14 mouse cellular contexts compared by ENCODE assay signal in the genomic region with DNA sequence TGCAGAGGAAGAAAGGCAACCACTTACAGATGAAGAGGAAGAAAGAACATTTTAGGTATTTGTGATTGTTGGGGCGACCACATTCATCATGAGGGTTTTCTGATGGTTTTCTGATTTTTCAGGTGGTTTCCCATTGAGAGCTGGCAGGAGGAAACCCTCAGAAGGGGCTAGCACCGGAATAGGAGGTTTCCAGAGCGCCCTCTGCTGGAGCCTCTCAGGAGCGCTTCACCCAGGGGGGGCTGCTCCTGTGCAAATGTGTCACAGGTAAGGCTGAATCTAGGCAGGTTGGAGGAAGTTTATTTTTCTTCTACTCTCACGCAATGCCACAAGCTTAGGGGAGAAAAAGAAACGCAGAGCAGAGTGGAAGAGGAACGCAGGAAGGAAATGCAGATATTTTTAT.
DNase-seq lines count a peak whose midpoint lies in the region; ATAC-seq and TF ChIP-seq lines count a peak whose summit lies in the region.
"Had no signal": no experiment of that assay in that cellular context is flagged by ENCODE, and none has a peak within 500 bp of the region (broad histone marks: within the 10 kb centered on the region; RNA-seq: fewer than 3 reads in every experiment).

No protein-coding gene starts in this region.

- H3K9ac ChIP-seq in midbrain, postnatal 0 days (replicated peaks; ENCODE audit: low read length, poor library complexity, severe bottlenecking) = no peak overlapping the region
- no peak overlapping the region for H3K9ac ChIP-seq in midbrain, embryonic 11.5 days (ENCODE audit: low read length)
- H3K9ac ChIP-seq: hindbrain, embryonic 13.5 days; neural tube, embryonic 15.5 days had no signal

- no peak overlapping the region for H3K4me2 ChIP-seq in midbrain, postnatal 0 days (ENCODE audit: low read depth, low read length, poor library complexity, severe bottlenecking)
- H3K4me2 ChIP-seq in midbrain, embryonic 11.5 days = no peak overlapping the region
- H3K4me2 ChIP-seq: hindbrain, embryonic 13.5 days; neural tube, embryonic 15.5 days had no signal

- no peaks in the 10 kb centered on the region for H3K9me3 ChIP-seq in midbrain, postnatal 0 days (ENCODE audit: low read length)
- H3K9me3 ChIP-seq in midbrain, embryonic 11.5 days (ENCODE audit: control insufficient read depth, low read length) = no peaks in the 10 kb centered on the region
- H3K9me3 ChIP-seq: neural tube, embryonic 15.5 days had no signal

- H3K36me3 ChIP-seq in midbrain, postnatal 0 days (ENCODE audit: insufficient read depth, low read length) = no peaks in the 10 kb centered on the region
- no peaks in the 10 kb centered on the region for H3K36me3 ChIP-seq in midbrain, embryonic 11.5 days (ENCODE audit: control insufficient read depth, insufficient read depth, low read length)
- H3K36me3 ChIP-seq: hindbrain, embryonic 13.5 days; neural tube, embryonic 15.5 days had no signal

- peak; percentile 48 for TF ChIP-seq CTCF in gastrocnemius, adult 2 months (IDR thresholded peaks at IDR 0.05)
- TF ChIP-seq CTCF in midbrain, postnatal 0 days (IDR thresholded peaks at IDR 0.05) = peak; percentile 47

- intact Hi-C loops in gastrocnemius, adult 2 months (cut with DNase I) = no loop called here

- H3K27ac ChIP-seq in gastrocnemius, adult 2 months = no peak overlapping the region
- no peak overlapping the region for H3K27ac ChIP-seq in midbrain, postnatal 0 days (ENCODE audit: low read depth, low read length)
- H3K27ac ChIP-seq in midbrain, embryonic 11.5 days (ENCODE audit: low read depth, low read length) = no peak overlapping the region

- ATAC-seq in midbrain, postnatal 0 days (ENCODE audit: low FRiP score) = no peak
- ATAC-seq in midbrain, embryonic 11.5 days (ENCODE audit: low FRiP score) = no peak

- 68% methylated on average over 7 of the region's 7 CpGs for WGBS in midbrain, postnatal 0 days
- 73% methylated on average over 7 of the region's 7 CpGs for WGBS in midbrain, embryonic 11.5 days

- H3K27me3 ChIP-seq in midbrain, postnatal 0 days (ENCODE audit: insufficient read depth, low read length) = no peaks in the 10 kb centered on the region
- H3K27me3 ChIP-seq in midbrain, embryonic 11.5 days (ENCODE audit: control insufficient read depth, insufficient read depth, low read length) = no peaks in the 10 kb centered on the region
- H3K27me3 ChIP-seq: neural tube, embryonic 15.5 days had no signal

- H3K4me1 ChIP-seq in midbrain, postnatal 0 days (ENCODE audit: insufficient read depth, low read length) = no peaks in the 10 kb centered on the region
- no peaks in the 10 kb centered on the region for H3K4me1 ChIP-seq in midbrain, embryonic 11.5 days (ENCODE audit: control insufficient read depth, insufficient read depth, low read length)
- H3K4me1 ChIP-seq: neural tube, embryonic 15.5 days had no signal

- H3K4me3 ChIP-seq in gastrocnemius, adult 2 months = no peak overlapping the region
- H3K4me3 ChIP-seq in midbrain, postnatal 0 days (ENCODE audit: low read depth, low read length) = no peak overlapping the region
- H3K4me3 ChIP-seq in midbrain, embryonic 11.5 days (ENCODE audit: low read depth, low read length) = no peak overlapping the region
- H3K4me3 ChIP-seq: erythroblast, embryonic 14.5 days; hindbrain, embryonic 13.5 days; neural tube, embryonic 15.5 days had no signal

- DNase-seq in gastrocnemius, adult 2 months = no peak
- no peak for DNase-seq in gastrocnemius, postnatal 4 days (ENCODE audit: low spot score in 2 of 2)
- no peak for DNase-seq in midbrain, postnatal 0 days (ENCODE audit: low spot score)
- no peak for DNase-seq in midbrain, embryonic 11.5 days (ENCODE audit: low spot score, missing footprints)
- DNase-seq in ZHBTc4 (ENCODE audit: low read depth, low spot score) = peak; percentile 75
- DNase-seq in thymus, postnatal 25 days = peak; percentile 38
- DNase-seq in right cerebral cortex, postnatal 36 days (ENCODE audit: low spot score in 2 of 2) = no peak
- no peak for DNase-seq in kidney, postnatal 25 days
- DNase-seq: adrenal gland, postnatal 14 days; cerebellum, postnatal 36 days; midbrain, embryonic 14.5 days had no signal

Comparison
In these comparisons a context has a peak if more than half of its experiments do, and no peak if none do; other contexts are left out.
1. DNase-seq: peak in ZHBTc4 (single experiment) and thymus, postnatal 25 days (single experiment); none in gastrocnemius, adult 2 months (single experiment), gastrocnemius, postnatal 4 days (0 of 2), midbrain, postnatal 0 days (single experiment), midbrain, embryonic 11.5 days (single experiment), right cerebral cortex, postnatal 36 days (0 of 2) and kidney, postnatal 25 days (0 of 2).